Mouse (Mus musculus): ENCODE results near the gene Cutc. TPM values are rescaled to one million over a fixed set of nuclear protein-coding genes. Genes with fewer than 3 reads are reported as not detected.
A peak's percentile ranks its signal among the peaks of the same experiment; 100 is the strongest.

Gene Cutc
- total RNA-seq (2014; rRNA removed) = 1.5 and 3.1 TPM in 2 replicates
- 9.1 and 9.3 TPM in 2 replicates for polyA plus RNA-seq (2015; fragmentation: Nextera tagmentation; extraction: Ambion mirVana)

DNA sequence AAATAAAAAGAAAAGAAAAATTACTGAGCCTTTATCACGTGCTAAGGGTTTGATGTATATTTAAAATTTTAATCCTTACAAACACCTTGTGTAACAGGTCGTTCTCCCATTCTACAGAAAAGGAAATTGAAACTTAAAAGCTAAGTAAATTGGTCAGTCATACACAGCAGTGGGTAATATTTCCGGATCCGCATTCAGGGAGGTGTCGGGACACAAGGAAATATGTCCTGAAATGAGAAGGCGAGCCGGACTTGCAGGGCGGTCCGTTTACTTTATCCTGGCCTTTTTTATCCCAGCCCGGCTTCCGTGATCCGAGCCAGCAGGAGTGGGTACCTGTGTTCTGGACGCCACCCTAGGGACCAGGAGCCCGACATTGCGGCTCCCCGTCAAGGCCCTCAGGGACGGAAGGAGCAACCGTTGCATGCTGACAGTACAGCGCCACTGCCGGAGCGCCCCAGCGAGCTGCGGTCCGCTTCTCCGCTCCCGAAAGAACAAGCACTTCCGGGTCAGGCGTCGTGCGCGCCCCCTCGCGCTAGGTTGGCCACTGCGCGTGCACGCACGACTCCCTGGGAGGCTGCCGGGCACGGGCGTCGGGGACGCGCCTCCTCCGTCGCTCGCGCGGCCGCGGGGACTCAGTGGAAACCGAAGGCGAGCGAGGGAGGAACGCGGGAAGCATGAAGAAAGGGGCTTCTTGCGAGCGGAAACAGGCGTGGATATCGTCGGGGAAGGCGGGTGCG is at the start of gene Cutc, which contains the start of gene Cox15:
Cutc (plus strand) TSS at position 508 of the 737 bp plus-strand sequence.
Cox15 (minus strand) TSS at position 512 of the 737 bp plus-strand sequence.
- ATAC-seq (peak; percentile 94), DNase-seq (ENCODE audit: low spot score) (peak; percentile 98)
- peak; percentile 53 for TF ChIP-seq CTCF (IDR thresholded peaks at IDR 0.05; ENCODE audit: low read depth)
- H3K27me3 ChIP-seq (ENCODE audit: insufficient read depth, low read length) = no peaks in the 10 kb centered on the region
- peaks cover 3% of the 10 kb centered on the region; the same call in 1 of the 2 replicates for H3K4me1 ChIP-seq (ENCODE audit: insufficient read depth, low read length)
- WGBS = under 1% methylated on average over 52 of the region's 62 CpGs
- H3K4me3 ChIP-seq (ENCODE audit: low read length) = peak within 1 kb of the TSS; percentile 72
- peaks cover 23% of the 10 kb centered on the region for H3K36me3 ChIP-seq (ENCODE audit: insufficient read depth, low read length)
- peak within 1 kb of the TSS; percentile 94 for H3K27ac ChIP-seq
- peak within 1 kb of the TSS; percentile 71 for H3K4me2 ChIP-seq (ENCODE audit: low read depth, low read length)
- H3K9ac ChIP-seq (replicated peaks; ENCODE audit: low read length) = peak within 1 kb of the TSS; percentile 75
- H3K9me3 ChIP-seq (ENCODE audit: low read length) = no peaks in the 10 kb centered on the region

DNA sequence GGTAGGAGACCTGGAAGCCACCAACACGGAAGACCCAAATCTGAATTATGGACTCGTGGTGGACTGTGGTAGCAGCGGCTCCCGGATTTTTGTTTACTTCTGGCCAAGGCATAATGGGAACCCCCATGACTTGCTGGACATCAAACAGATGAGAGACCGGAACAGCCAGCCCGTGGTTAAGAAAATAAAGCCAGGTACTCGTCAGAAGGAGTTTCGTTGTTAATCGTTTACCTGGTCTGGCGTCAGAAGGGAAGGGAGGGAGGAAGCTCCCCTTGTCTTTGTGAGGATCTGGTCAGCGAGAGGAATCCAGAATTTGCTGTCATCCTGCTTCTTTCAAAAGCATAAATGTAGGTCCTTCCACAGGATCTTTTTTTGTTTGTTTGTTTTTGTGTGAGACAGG is 48.6 kb upstream of the Cutc start:
- Histone ChIP-seq H3K36me3 (ENCODE audit: insufficient read depth, low read length) (peaks cover 17% of the 10 kb centered on the region; the same call in 1 of the 2 replicates), H3K9ac (replicated peaks; ENCODE audit: low read length) (no peak overlapping the region), H3K4me1 (ENCODE audit: insufficient read depth, low read length) (no peaks in the 10 kb centered on the region), H3K27ac (no peak overlapping the region), H3K4me2 (ENCODE audit: low read depth, low read length) (no peak overlapping the region), H3K27me3 (ENCODE audit: insufficient read depth, low read length) (no peaks in the 10 kb centered on the region), H3K4me3 (ENCODE audit: low read length) (no peak overlapping the region), H3K9me3 (ENCODE audit: low read length) (no peaks in the 10 kb centered on the region)
- 89% methylated on average over 11 of the region's 11 CpGs for WGBS
- DNase-seq (ENCODE audit: low spot score) = no peak
- no peak for TF ChIP-seq CTCF (IDR thresholded peaks at IDR 0.05; ENCODE audit: low read depth)
- ATAC-seq = no peak

- TF ChIP-seq CTCF (IDR thresholded peaks at IDR 0.05; ENCODE audit: low read depth) = no peak
- no peak overlapping the region for H3K9ac ChIP-seq (replicated peaks; ENCODE audit: low read length)
- 92% methylated on average over 17 of the region's 17 CpGs for WGBS
- no peak for DNase-seq (ENCODE audit: low spot score)
- H3K4me1 ChIP-seq (ENCODE audit: insufficient read depth, low read length) = no peaks in the 10 kb centered on the region
- H3K9me3 ChIP-seq (ENCODE audit: low read length) = no peaks in the 10 kb centered on the region
- no peak overlapping the region for H3K4me3 ChIP-seq (ENCODE audit: low read length)
- ATAC-seq = no peak
- H3K27me3 ChIP-seq (ENCODE audit: insufficient read depth, low read length) = no peaks in the 10 kb centered on the region
- H3K27ac ChIP-seq = no peak overlapping the region
- H3K36me3 ChIP-seq (ENCODE audit: insufficient read depth, low read length) = peaks cover 17% of the 10 kb centered on the region; the same call in 1 of the 2 replicates
- H3K4me2 ChIP-seq (ENCODE audit: low read depth, low read length) = no peak overlapping the region
These were observed 47.9 kb upstream of the Cutc start for GRCm38 (mm10) chr19:43704787-43705497.

DNA sequence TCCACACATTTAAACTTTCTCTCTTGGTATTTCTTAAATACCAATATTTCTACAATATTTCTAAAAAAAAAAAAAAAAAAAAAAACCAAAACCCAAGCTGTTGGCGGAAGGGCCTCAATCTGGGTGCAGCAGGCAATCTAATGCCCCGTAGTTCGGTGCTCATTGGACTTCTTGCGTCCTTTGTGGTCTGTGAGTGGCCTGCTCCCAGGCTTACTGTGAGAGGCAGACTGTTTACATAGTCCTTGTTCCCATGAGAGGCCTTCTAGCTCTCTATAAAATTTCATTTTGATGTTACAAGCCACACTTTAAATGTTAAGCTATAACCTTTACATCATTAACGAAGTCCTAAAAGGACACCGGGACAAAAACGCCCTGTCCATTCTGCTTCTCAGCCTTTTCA is 44.6 kb upstream of the Cutc start:
- peaks cover 16% of the 10 kb centered on the region; the same call in 1 of the 2 replicates for H3K36me3 ChIP-seq (ENCODE audit: insufficient read depth, low read length)
- no peak for ATAC-seq
- no peak overlapping the region for H3K4me3 ChIP-seq (ENCODE audit: low read length)
- H3K27me3 ChIP-seq (ENCODE audit: insufficient read depth, low read length) = no peaks in the 10 kb centered on the region
- WGBS = 98% methylated on average over 7 of the region's 7 CpGs
- H3K4me2 ChIP-seq (ENCODE audit: low read depth, low read length) = no peak overlapping the region
- no peak overlapping the region for H3K27ac ChIP-seq
- H3K9ac ChIP-seq (replicated peaks; ENCODE audit: low read length) = no peak overlapping the region
- no peak for TF ChIP-seq CTCF (IDR thresholded peaks at IDR 0.05; ENCODE audit: low read depth)
- no peaks in the 10 kb centered on the region for H3K9me3 ChIP-seq (ENCODE audit: low read length)
- H3K4me1 ChIP-seq (ENCODE audit: insufficient read depth, low read length) = no peaks in the 10 kb centered on the region
- DNase-seq (ENCODE audit: low spot score) = no peak

DNA sequence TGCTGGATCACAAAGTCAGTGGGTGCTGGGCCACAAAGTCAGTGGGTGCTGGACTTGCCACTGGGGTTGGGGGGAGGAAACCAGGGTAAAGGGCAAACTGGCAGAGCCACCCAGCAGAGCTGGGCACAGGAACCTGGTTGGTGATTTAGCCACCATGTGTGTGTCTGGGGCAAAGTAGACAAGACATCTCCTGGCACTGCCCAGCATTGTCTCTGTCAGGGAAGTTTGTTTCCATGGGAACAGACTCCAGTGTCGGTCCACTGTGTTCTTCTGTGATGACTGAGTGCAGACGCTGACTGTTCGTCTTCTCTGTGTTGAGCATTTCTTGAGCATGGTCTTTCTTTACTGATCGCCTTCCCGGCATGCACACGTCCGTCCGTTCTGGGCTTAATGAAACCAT is 43.5 kb upstream of the Cutc start:
- Histone ChIP-seq H3K27ac (no peak overlapping the region), H3K9me3 (ENCODE audit: low read length) (no peaks in the 10 kb centered on the region), H3K4me1 (ENCODE audit: insufficient read depth, low read length) (no peaks in the 10 kb centered on the region), H3K9ac (replicated peaks; ENCODE audit: low read length) (no peak overlapping the region), H3K4me3 (ENCODE audit: low read length) (no peak overlapping the region), H3K4me2 (ENCODE audit: low read depth, low read length) (no peak overlapping the region), H3K36me3 (ENCODE audit: insufficient read depth, low read length) (peaks cover 16% of the 10 kb centered on the region; the same call in 1 of the 2 replicates), H3K27me3 (ENCODE audit: insufficient read depth, low read length) (no peaks in the 10 kb centered on the region)
- TF ChIP-seq CTCF (IDR thresholded peaks at IDR 0.05; ENCODE audit: low read depth) = no peak
- 37% methylated on average over 8 of the region's 8 CpGs for WGBS
- DNase-seq (ENCODE audit: low spot score) (peak; percentile 24), ATAC-seq (peak; percentile 51)

GRCm38 (mm10) chr19:43711159-43711916 is 41.5 kb upstream of the Cutc start:
- H3K4me3 ChIP-seq (ENCODE audit: low read length) = no peak overlapping the region
- TF ChIP-seq CTCF (IDR thresholded peaks at IDR 0.05; ENCODE audit: low read depth) = no peak

More at GRCm38 (mm10) chr19:43711159-43711916, 41.5 kb upstream of the Cutc start:
- Histone ChIP-seq H3K36me3 (ENCODE audit: insufficient read depth, low read length) (peaks cover 5% of the 10 kb centered on the region; the same call in 1 of the 2 replicates), H3K9me3 (ENCODE audit: low read length) (no peaks in the 10 kb centered on the region), H3K4me1 (ENCODE audit: insufficient read depth, low read length) (no peaks in the 10 kb centered on the region), H3K9ac (replicated peaks; ENCODE audit: low read length) (no peak overlapping the region), H3K4me2 (ENCODE audit: low read depth, low read length) (no peak overlapping the region), H3K27me3 (ENCODE audit: insufficient read depth, low read length) (no peaks in the 10 kb centered on the region), H3K27ac (no peak overlapping the region; the same call in 1 of the 2 replicates)
- ATAC-seq (no peak), DNase-seq (ENCODE audit: low spot score) (no peak)
- WGBS = 62% methylated on average over 22 of the region's 22 CpGs

Data from hindbrain, postnatal 0 days (tissue).